Mouse (Mus musculus) thymus, postnatal 0 days (tissue): ENCODE results near the gene Ank2. TPM values are rescaled to one million over a fixed set of nuclear protein-coding genes. Genes with fewer than 3 reads are reported as not detected.

ENCODE experiments used
- DNase-seq: peaks from one replicate; pipeline ENCODE4 v3.0.0-alpha.2; 2015; ENCODE audit warnings: low spot score
- polyA plus RNA-seq: library from polyadenylated mRNA; unstranded; fragments of >200 nt; fragmentation: Nextera tagmentation; extraction: Ambion mirVana; gene quantifications from 2 replicates; pipeline ENCODE4 v1.2.1, GENCODE M21; 2015

Gene Ank2
- polyA plus RNA-seq, 1 experiment from 2014 or later: 1.3 TPM

DNA sequence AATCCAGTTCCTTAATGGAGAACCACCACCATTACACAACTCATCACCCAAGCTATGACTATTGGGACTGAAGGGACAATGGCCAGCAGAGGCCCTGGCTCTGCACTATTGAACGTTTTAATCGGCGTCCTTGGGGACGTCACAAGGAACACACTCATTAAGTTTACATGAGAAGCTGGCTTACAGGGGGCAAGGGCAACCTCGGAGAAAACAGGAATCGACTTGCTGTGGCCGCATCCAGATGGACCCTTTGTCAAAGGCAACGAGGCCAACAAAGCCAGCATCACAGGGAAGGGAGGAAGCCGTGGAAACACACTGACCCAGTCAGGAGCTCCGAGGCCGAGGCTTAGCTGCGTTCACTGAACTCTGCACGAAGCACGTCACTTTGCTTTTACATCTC, 205.1 kb downstream of the Ank2 start:
- no peak for DNase-seq

DNA sequence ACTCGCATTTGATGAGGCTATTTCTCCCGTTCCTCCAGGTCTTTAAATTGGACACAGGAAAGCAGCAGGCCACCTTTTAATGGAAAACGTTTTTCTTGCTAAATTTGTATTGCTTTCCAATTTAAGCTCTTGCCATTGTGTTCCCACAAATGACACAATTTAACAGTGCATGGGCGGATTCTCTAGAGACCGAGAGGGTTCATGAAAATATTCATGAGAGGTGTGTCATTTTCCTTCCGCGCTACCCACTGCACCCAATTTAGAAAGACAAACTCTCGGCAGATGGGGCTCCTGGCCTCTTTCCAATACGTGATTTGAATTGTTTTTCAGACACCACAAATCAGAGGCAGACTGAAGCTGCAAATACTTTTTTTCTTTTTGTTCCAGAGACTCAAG, 205.7 kb downstream of the Ank2 start:
- no peak for DNase-seq

DNA sequence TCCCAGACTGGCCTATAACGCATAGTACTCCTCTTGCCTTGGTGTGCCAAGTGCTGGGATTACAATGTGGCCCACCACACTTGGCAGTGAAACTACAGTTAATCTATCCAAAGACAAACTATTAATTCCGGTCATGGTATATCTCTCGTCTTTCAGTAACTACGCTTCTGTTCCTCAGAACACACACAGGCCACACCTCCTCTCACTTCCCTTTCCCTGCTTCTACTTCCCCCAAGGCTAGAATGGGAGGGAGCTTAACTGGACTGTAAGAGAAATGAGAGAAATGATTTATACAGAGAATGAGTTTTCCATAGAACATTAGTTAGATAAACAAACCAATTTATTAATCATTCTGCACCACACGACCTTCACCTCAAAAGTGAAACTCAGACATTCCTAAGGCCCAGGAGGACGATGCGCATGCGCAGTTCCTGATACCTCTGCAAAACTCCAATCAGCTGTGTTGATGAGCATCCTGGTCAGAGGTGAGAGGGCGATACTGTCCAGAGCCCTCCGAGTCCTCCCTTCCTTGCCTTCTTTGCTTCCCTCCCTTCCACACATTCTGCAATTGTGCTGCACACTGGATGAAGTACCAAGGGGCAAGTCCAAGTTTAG, 206.2 kb downstream of the Ank2 start:
- no peak for DNase-seq

DNA sequence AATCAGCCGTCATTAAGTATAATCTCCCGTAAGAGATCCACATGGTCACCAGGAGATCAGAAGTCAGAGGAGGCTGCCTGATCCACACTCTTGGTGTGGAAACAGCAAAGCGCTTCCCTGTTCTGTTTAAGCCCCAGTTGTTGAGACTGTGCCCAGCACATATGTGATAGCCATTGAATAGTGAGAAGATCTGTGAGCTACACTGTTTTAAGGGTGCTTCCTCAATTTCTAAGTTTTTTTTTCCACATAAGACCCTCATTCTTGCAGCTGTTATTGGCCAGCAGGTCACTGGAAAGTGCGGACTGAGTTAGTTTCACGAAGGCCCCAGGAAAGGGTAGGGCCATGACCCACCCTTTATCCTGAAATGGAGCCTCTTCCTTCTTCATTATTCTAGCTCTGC, 216.9 kb downstream of the Ank2 start:
- DNase-seq: no peak

DNA sequence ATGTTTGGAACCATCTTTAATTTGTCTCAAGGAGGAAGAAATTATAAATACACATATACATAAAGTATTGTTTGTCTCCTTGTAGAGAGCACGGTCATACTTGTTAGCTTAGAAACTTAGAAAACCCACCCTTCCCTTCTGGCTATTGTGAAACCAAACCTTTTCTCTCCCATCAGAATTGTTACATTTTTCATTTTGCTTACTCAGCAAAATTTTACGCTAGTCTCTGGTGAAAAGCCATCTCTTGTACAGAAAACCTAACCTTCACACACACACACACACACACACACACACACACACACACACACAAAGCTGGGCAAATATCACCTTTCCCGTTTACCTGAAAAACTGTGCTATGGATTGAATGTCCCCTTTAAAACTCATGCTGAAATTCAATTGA, 217.8 kb downstream of the Ank2 start:
- DNase-seq: no peak

DNA sequence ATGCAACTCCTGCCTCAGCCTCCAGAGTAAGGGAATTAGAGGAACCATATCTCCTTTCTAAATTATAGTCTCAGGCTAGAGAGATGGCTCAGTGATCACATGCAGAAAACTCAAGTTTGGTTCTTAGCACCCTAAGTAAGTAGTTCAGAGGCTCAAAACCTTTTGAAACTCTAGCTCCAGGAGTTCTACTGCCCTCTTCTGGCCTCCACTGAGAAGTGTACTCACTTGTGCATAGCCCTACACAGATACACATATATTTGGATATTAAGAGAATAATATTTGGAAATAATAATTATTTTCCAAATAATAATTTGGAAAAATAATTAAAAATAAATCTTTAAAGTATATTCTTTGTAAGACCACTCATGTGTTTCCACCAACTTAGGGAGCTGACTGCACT, 218.8 kb downstream of the Ank2 start:
- no peak for DNase-seq

DNA sequence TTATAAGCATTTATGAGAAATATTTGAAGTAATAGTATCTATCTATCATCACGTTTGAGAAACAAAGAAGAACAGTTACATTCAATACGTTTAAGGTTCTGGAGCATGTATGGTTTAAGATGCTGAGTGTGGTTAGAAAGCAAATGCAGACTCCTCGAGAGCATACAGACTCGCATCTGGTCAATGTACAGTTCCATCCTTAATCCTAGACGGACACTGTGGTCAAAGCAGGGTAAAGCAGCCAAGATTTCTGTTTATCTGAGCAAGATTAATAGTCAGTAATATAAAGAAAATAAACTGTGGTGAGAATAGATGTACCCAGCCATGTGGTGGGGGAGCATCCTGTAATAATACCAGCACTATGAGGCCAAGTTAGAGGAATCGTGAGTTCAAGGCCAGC, 223.2 kb downstream of the Ank2 start:
- no peak for DNase-seq

DNA sequence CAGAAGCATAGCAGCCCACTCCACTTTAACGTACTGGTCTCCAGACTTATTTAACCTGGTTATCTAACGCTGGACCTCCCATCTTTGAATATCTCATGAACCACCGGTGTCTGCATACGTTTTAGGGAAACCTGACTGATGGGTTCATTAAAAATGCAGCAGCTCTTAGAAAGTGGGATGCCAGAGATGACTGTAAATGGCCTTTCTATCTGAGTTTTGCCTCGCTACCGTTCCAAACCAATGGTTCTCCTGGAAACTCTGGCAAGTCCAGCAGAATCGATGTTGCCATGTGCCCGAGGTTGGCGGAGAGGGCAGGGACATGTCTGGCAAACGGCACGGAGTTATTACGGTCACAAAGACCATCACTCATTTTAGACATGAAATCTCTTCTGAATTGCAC, 226.3 kb downstream of the Ank2 start:
- no peak for DNase-seq

DNA sequence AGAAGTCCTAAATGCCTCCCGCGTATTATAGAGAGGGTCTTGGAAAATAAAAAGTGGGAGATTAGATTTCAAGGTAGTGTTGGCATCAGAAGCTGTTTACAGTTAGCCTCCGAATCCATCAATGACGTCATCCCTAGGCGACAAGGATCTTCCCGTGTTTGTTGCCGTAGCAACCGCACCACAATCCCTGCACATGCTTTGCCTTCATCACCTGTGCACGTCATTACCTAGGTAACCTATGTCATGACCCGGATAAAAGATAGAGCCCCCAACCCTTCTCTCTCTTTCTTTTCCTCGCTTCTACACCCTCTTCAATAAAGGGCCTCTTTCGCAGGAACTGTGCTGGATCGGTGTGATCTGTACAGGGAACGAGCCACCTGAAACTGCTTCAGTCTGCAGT, 229.5 kb downstream of the Ank2 start:
- DNase-seq: no peak

DNA sequence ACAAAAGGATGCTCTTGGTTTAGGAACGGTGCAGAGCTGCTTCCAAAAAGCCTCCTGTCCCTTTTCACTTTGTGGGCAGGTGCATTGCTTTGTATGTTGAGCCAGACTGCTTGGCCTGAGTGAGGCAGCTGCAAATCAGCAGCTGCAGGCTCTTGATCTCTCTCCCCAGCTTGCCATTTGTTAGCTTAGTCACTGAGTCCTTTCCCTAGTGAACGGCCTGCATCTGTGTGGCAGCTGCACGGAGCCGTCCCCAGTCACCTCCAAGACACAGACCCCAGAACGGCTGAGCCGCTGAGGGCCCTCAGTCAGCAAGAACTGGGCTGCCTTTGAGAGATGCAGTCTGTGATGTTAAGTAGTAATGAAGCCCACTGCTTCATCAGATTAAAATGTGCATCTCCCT, 231.3 kb downstream of the Ank2 start:
- DNase-seq: no peak

DNA sequence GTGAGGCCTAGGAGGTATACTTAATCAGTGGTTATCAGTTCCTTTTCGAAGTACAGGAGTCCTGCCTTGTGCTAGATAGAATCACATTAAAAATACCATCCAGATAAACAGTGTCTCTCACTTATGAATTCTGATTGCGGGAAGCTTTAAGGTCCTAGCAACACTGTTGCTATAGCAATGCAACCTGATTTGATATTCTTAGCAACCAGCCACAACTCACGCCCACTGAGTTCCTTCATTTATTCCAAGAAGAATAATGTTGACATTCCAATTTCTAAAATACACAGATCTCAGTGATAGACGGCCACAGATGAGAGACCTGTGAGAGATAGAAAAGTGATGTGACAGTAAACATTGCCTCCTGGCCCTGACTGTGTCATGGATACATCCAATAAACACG, 233.4 kb downstream of the Ank2 start:
- no peak for DNase-seq

DNA sequence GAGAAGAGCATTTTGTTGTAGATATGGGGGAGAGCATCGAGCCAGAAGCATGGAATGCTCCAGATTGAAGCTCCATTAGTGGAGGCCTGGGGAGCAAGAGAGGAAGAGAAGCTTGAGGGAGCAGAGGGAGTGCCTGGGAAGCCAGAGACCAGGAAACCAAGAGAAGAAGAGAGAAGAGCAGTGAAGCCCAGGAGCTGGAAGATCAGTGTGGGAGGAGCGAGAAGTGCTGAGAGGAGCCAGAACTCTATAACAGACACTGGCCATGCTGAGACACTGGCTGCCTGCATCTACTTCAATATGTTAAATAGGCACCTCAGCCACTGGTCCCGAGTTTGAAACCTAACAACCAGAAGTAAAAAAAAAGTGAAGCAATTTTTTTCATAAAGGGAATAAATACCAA, 234.0 kb downstream of the Ank2 start:
- no peak for DNase-seq

DNA sequence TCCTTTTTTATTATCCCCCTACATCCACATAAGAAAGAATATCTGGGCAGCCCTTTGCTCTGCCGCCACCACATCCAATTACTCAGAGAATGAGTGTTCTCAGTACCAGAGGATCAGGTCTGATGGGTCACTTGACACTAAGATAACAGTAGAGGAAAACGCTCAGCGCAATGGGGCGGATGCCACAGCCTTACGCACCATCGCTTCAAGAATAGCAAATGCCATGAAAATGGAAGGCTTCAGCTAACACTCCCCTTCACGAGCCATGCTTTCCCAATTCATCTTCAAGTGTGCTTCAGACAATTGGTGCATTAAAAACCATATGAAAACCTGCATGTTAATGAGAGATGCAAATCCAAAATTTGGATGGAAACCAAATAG, 238.4 kb downstream of the Ank2 start:
- no peak for DNase-seq

DNA sequence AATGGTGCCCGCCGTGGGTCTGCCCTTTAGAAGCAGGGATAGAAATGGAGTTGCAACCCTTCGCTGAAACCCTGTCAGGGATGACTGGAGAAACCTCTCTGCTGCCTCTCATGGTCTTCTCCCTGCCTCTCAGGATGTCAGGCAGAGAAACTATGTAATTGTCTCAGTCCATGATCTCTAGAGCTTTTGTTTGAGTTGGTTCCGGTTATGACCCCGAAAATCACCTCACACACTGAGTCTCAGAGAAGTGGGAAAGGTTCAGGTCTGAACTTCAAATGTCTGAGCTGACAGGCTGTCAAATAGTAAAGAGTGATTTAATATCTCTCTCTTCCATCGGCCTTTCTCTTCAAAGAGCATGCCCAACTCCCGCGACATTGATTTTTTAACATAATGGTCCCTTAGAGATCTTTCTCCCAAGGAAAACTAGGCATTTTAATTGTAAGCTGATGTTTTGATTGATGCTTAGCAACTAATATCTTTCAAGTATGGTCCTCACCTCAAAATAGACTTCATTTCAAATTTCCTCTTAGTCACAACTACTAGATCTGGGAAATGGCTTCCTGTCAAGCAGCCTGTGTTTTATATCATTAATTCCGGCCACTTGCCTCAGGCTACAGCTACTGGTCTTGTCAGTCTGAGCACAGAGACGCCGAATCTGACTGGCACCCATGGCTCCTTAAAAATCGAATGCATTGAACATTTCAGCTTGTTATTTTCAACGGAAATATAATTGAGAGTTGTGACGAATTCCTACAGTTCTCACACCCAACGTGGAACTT, 239.0 kb downstream of the Ank2 start:
- DNase-seq: no peak

DNA sequence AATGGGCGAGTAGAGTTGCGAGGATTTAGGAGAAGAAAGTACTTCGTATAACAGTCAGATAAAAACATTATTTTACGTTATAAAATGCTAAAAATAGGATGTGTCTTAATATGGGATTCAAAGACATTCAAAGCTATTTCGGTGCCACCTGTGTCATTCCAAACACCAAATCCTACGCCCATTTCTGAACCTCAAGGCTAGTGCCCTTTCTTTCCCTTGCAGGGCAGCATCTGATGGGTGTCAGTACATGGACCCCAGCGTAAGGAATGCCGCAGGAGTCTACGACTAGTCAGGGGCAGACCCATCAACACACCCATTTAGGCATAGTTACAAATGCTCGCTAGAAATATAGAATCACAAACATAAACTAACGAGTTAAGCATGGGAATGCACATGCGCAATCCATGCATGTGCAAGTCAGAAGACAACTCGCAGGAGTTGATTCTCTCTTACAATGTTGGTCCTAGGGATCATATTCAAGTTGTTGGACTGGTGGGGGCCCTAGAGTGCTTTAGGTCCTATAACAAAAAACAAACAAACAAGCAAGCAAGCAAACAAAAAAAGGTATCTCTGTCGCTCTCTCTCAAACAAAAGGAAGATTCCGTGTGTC, 240.6 kb downstream of the Ank2 start:
- DNase-seq: no peak

DNA sequence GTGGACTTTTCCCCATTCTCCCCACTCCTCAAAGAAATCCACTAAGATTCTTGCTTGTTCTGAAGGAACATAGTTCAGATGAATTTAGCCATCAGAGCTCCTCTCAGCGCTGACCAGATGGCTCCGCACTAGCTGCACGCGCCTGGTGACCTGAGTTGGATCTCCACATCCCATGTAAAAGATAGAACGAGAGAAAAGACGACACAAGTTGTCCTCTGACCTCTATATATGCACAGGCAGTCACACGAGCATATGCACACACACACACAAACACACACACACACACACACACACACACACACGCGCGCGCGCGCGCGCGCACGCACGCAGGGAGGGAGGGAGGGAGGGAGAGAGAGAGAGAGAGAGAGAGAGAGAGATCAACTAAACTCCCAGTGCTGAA, 241.2 kb downstream of the Ank2 start:
- no peak for DNase-seq

DNA sequence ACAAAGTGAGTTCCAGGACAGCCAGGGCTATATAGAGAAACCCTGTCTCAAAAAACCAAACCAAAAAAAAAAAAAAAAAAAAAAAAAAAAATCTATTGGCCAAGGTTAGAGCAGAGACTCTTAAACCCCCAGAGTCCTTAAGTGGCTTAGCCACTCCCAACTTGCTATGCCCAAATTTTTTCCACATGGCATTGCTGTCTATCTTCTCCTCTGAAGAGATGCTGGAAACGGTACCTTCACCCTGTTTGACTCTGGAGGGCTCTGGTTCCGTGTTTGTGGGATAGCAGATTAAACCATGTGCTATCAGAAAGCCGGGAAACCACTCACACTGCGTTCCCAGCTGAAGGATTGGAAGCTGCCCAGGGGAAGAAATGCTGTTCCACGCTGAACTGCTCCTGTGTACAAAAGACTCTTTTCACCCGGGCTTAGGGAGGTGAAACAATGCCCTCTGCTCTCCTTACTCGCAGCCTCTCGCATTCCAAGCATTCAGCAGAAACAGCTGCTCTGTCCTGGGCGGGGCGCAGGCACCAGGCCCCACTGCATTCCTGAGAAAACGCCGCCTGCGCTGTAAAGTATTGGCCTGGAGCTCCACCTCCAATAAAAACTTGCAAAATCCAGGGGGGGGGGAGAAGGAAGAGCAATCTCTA, 241.7 kb downstream of the Ank2 start:
- no peak for DNase-seq

DNA sequence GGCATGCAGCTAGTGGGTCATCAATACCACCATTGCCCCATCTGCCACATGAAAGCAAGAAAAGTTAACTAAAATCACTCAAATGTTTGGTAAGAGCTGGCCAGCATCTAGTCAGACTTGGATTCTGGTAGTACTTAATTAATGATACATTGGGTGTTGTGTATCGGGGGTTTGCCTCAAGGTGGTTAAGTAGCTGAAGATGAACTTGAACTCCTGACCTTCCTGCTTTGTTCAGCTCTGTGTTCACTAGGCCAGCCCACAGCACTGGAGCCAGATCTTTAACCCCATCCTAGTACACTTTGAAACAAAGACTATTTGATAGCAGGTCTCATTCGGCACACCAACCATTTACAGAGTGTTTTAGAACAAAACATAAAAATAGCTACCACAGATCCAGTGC, 242.5 kb downstream of the Ank2 start:
- no peak for DNase-seq

DNA sequence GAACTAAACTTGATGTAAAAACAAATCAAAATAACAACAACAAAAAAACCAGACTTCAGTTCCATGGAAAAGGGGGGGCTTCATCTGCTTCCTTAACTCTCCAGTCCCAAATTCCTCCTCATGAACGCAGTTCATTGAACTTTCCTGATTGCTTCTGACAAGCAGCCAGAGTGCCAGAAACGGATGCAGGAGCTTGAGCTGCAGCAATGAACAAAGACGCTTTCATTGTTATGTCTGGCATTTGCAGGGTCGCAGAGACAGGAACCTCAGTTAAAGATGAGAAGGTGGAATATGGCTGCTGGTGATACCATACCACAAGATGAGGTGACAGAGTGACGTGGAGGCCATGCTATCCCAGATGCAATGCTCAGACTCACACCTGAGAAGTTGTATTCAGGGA, 248.2 kb downstream of the Ank2 start:
- no peak for DNase-seq

DNA sequence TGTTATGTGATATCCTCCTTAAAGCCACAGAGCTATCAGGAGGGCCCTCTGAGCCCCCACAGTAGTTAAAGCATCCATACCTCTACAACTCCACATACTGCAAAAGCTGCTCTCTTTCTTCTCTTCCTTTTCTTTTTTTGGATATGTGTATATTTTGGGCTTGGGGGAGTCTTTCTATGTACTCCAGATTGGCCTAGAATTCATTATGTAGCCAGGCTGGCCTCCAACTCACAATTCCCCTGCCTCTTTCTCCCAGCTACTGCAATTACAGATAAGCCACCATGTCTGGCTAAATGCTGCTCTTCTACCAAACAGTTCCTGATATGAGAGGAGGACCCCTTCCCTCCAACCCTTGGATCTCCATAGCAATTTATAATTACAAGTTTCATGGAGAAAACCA, 250.5 kb downstream of the Ank2 start:
- no peak for DNase-seq

DNA sequence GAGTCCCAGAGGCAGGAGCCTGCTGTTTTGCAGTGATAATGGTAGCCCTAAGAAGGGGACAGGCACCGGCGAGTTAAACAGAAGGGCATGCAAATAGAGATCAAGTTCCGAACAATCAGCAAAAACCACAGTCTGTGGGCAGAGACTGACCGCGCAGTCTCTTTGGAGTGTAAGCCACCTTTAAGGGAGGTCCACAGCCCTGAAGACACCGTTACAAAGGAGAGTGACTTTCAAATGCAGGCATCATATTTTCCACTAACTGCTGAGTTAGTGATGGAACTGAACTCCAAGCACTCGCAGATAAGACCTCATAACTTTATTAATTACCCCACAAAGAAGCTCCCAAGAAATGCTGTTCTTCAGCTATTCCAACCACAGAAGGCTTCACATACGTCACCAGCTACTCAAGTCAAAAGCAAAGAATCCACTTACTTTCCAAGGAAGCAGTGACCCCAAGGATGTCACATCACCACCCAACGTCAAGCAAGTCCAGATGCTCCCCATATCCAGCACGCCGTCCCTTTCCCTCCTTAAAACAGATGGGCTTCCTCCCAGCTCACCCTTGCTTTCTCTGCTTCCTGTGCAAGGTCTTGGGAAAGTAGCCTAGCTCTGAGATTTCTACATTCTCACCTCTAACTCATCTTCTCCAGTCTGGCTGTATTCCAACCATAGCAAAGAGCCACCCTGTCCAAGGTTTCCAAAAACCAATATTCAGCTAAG, 252.0 kb downstream of the Ank2 start:
- DNase-seq: no peak
